Mouse (Mus musculus) lung, embryonic 16.5 days (tissue): ENCODE data around the gene Slc36a4. TPM values are rescaled to one million over a fixed set of nuclear protein-coding genes. Genes with fewer than 3 reads are reported as not detected.

Source experiments
- ATAC-seq: fragments of 200-750 bp; cut with Nextera tagmentation; 2 replicates; pipeline ENCODE4 v1.8.0; 2017; ENCODE audit warnings: low read depth, mild to moderate bottlenecking, moderate library complexity
- H3K27ac ChIP-seq: fragments of 300-500 bp; sonication (generic); 2 replicates; pipeline ENCODE4 v1.5.1; 2014; ENCODE audit warnings: mild to moderate bottlenecking, control low read depth, low read length
- H3K27me3 ChIP-seq: fragments of 300-500 bp; sonication (generic); 2 replicates; pipeline ENCODE4 v1.6.1; 2014; ENCODE audit warnings: low read depth, low read length, mixed read lengths; ENCODE audit not compliant: control insufficient read depth, insufficient read depth
- H3K36me3 ChIP-seq: fragments of 300-500 bp; sonication (generic); 2 replicates; pipeline ENCODE4 v1.6.1; 2014; ENCODE audit warnings: low read length; ENCODE audit not compliant: control insufficient read depth, insufficient read depth
- H3K4me1 ChIP-seq: fragments of 300-500 bp; sonication (generic); replicated peaks from 2 replicates; pipeline ENCODE4 v1.6.1; 2014; ENCODE audit warnings: low read length, mixed read lengths; ENCODE audit not compliant: control insufficient read depth, insufficient read depth
- H3K4me2 ChIP-seq: fragments of 300-500 bp; sonication (generic); 2 replicates; pipeline ENCODE4 v1.6.1; 2014; ENCODE audit warnings: low read depth, low read length, control low read depth
- H3K4me3 ChIP-seq: fragments of 300-500 bp; sonication (generic); 2 replicates; pipeline ENCODE4 v1.5.1; 2014; ENCODE audit warnings: mild to moderate bottlenecking, low read length, control low read depth
- H3K9ac ChIP-seq: fragments of 300-500 bp; sonication (generic); 2 replicates; pipeline ENCODE4 v1.6.1; 2014; ENCODE audit warnings: low read length, control low read depth
- H3K9me3 ChIP-seq: fragments of 300-500 bp; sonication (generic); 2 replicates; pipeline ENCODE4 v1.6.1; 2016; ENCODE audit warnings: low read length; ENCODE audit not compliant: control insufficient read depth
- WGBS: fragments of 180-500 bp; shearing (Covaris S2); extraction: QIAGEN DNeasy Blood & Tissue Kit; methylation state at CpG from one replicate; pipeline ENCODE4 v1.1.7; 2014; 5-methylcytosine and 5-hydroxymethylcytosine counted together
- polyA plus RNA-seq: library from polyadenylated mRNA; unstranded; fragments of >200 nt; fragmentation: Nextera tagmentation; extraction: Ambion mirVana; gene quantifications from 2 replicates; pipeline ENCODE4 v1.2.1, GENCODE M21; 2015

The Slc36a4 gene
- polyA plus RNA-seq, 1 experiment from 2014 or later = 11.1 TPM

- H3K36me3 ChIP-seq = 0 out of 2 replicates have a peak, but pooled peaks cover 2% of the 10 kb centered on the region
- H3K4me3 ChIP-seq = no peak overlapping the region
- ATAC-seq = no peak
- WGBS = 85% methylated on average over 14 of the region's 14 CpGs
- H3K4me2 ChIP-seq = no peak overlapping the region
- H3K27ac ChIP-seq = no peak overlapping the region
- H3K9ac ChIP-seq = no peak overlapping the region
- no peaks in the 10 kb centered on the region for H3K4me1 ChIP-seq
- no peaks in the 10 kb centered on the region for H3K27me3 ChIP-seq
- H3K9me3 ChIP-seq = no peaks in the 10 kb centered on the region
These were observed 10.1 kb downstream of the Slc36a4 start for GRCm38 (mm10) chr9:15719594-15719993.

GRCm38 (mm10) chr9:15720556-15720955 lies 11.0 kb downstream of the Slc36a4 start:
- Histone ChIP-seq H3K27me3 (no peaks in the 10 kb centered on the region), H3K4me3 (no peak overlapping the region), H3K9ac (no peak overlapping the region), H3K4me1 (no peaks in the 10 kb centered on the region), H3K4me2 (no peak overlapping the region), H3K27ac (no peak overlapping the region), H3K9me3 (no peaks in the 10 kb centered on the region), H3K36me3 (0 out of 2 replicates have a peak, but pooled peaks cover 2% of the 10 kb centered on the region)
- 89% methylated on average over 8 of the region's 8 CpGs for WGBS
- no peak for ATAC-seq

DNA sequence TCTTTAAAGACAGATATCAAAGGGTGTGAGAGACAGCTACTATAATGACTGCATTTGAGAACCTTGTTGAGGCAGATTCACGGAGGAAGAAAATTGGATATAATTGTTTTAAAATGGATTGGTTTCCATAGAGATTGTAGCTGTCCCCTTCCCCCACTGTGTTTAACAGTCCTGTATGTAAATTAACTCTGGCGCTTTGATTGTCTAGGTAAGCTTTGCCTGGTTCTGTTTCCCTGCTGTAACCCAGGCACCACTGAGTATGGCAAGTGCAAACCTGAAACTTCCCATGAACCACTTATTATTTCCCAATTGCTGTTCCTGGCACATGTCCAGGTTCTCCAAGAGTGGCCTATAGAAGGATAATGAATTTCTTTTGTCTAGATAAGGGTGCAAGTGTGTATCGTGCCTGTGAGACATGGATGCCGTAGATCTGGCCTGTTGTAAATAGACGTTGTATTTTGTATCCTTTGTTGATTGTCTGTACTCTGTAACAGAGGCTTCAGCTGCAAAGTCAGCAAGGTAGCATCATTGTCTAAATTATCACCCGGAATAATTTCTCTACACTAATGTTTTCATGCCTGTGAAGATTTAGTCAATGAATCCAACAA lies 11.8 kb downstream of the Slc36a4 start:
- WGBS = 63% methylated on average over 6 of the region's 6 CpGs

DNA sequence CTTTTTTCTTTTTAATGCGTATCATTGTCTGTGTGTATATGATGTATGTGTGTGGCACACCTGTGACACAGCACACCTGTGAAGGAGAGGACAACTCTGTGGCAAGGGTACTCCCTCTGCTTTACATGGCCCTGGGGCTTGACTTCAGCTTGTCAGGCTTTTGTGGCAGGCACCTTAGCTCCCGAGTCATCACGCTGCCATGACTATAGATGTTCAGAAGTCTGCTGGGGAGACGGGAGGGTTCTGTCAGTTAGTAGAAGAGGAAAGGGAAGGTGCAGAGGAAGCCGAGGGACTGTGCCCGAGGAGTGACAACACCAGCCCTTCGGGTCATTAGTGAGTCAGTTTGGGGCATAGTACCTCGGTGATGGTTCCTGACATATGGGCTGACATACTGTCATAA lies 13.0 kb downstream of the Slc36a4 start:
- no peak for ATAC-seq

More for the DNA sequence above, 11.8 kb downstream of the Slc36a4 start:
- Histone ChIP-seq H3K4me1 (no peaks in the 10 kb centered on the region), H3K4me2 (no peak overlapping the region), H3K27me3 (no peaks in the 10 kb centered on the region), H3K9ac (no peak overlapping the region), H3K27ac (no peak overlapping the region), H3K9me3 (no peaks in the 10 kb centered on the region), H3K36me3 (0 out of 2 replicates have a peak, but pooled peaks cover 2% of the 10 kb centered on the region), H3K4me3 (no peak overlapping the region)
- ATAC-seq = no peak

GRCm38 (mm10) chr9:15727168-15727567 lies 17.6 kb downstream of the Slc36a4 start:
- no peak overlapping the region for H3K9ac ChIP-seq
- no peak overlapping the region for H3K4me2 ChIP-seq
- WGBS = 95% methylated on average over 8 of the region's 8 CpGs
- no peak overlapping the region for H3K4me3 ChIP-seq
- no peaks in the 10 kb centered on the region for H3K27me3 ChIP-seq
- ATAC-seq = no peak
- H3K36me3 ChIP-seq = peaks cover 14% of the 10 kb centered on the region
- no peaks in the 10 kb centered on the region for H3K9me3 ChIP-seq
- no peak overlapping the region for H3K27ac ChIP-seq
- H3K4me1 ChIP-seq = no peaks in the 10 kb centered on the region

More for the DNA sequence above, 13.0 kb downstream of the Slc36a4 start:
- no peak overlapping the region for H3K4me3 ChIP-seq
- 80% methylated on average over 8 of the region's 8 CpGs for WGBS
- no peak overlapping the region for H3K4me2 ChIP-seq
- H3K4me1 ChIP-seq = no peaks in the 10 kb centered on the region
- no peak overlapping the region for H3K27ac ChIP-seq
- no peaks in the 10 kb centered on the region for H3K9me3 ChIP-seq
- H3K9ac ChIP-seq = no peak overlapping the region
- peaks cover 9% of the 10 kb centered on the region; the same call in 1 of the 2 replicates for H3K36me3 ChIP-seq
- no peaks in the 10 kb centered on the region for H3K27me3 ChIP-seq

DNA sequence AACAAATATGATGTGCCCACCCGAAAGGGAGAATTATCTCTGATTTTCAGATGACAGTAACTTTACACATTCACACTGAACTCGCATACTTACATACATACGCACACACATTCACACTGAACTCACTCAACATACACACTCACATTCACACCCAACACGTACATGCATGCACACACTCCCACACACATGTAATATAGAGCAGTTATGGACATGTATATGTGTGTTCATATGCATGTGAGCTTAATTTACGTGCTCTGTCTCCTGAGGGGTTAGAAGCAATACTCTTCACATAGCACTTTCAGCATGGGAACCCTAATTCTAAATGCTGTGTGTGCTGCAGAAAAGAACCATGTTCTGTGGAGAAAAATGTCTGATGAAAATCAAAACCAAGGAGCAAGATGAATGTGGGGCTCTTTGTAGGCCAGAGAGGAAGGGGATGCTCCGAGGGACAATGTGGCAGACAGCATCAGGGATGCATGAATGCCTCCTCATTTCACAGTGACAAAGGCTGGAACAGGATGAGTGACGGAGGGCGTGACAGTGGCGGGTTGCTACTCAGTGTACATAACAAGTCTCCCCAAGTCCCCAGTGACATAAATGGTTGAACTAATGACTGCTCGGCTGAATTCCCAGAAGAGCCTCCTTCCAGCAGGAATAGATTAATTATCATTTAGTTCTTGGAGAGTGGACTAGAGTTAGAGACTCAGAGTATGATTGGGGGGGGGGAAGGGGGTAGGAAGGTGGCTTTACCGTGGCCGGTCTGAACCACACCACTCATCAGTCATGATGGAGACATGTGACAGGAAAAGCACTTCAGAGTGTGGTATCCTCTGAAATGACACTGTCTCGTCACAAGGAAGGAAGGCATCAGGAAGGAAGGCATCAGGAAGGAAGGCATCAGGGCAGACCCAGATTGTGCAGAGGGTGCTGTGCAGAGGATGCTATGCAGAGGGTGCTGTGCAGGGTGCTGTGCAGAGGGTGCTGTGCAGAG lies 22.5 kb downstream of the Slc36a4 start:
- 70% methylated on average over 13 of the region's 13 CpGs for WGBS
- ATAC-seq = no peak
- Histone ChIP-seq H3K4me2 (no peak overlapping the region), H3K4me3 (no peak overlapping the region), H3K27me3 (no peaks in the 10 kb centered on the region), H3K36me3 (peaks cover 17% of the 10 kb centered on the region), H3K27ac (no peak overlapping the region), H3K9ac (no peak overlapping the region), H3K4me1 (no peaks in the 10 kb centered on the region), H3K9me3 (no peaks in the 10 kb centered on the region)

- 84% methylated on average over 11 of the region's 11 CpGs for WGBS
- no peaks in the 10 kb centered on the region for H3K27me3 ChIP-seq
- ATAC-seq = no peak
- H3K27ac ChIP-seq = no peak overlapping the region
- H3K9ac ChIP-seq = no peak overlapping the region
- H3K4me1 ChIP-seq = no peaks in the 10 kb centered on the region
- peaks cover 24% of the 10 kb centered on the region for H3K36me3 ChIP-seq
- no peaks in the 10 kb centered on the region for H3K9me3 ChIP-seq
- no peak overlapping the region for H3K4me2 ChIP-seq
- H3K4me3 ChIP-seq = no peak overlapping the region
These were observed 24.7 kb downstream of the Slc36a4 start for GRCm38 (mm10) chr9:15734056-15734866.

- H3K9me3 ChIP-seq = no peaks in the 10 kb centered on the region
- H3K9ac ChIP-seq = no peak overlapping the region
- no peak for ATAC-seq
- peaks cover 24% of the 10 kb centered on the region for H3K36me3 ChIP-seq
- WGBS = 89% methylated on average over 6 of the region's 6 CpGs
- H3K4me2 ChIP-seq = no peak overlapping the region
- no peak overlapping the region for H3K4me3 ChIP-seq
- H3K4me1 ChIP-seq = no peaks in the 10 kb centered on the region
- no peak overlapping the region for H3K27ac ChIP-seq
- no peaks in the 10 kb centered on the region for H3K27me3 ChIP-seq
These were observed 25.3 kb downstream of the Slc36a4 start for GRCm38 (mm10) chr9:15734867-15735131.

- H3K4me3 ChIP-seq = no peak overlapping the region
- H3K36me3 ChIP-seq = peaks cover 24% of the 10 kb centered on the region
- no peak overlapping the region for H3K4me2 ChIP-seq
- H3K27me3 ChIP-seq = no peaks in the 10 kb centered on the region
- H3K27ac ChIP-seq = no peak overlapping the region
- no peaks in the 10 kb centered on the region for H3K9me3 ChIP-seq
- H3K4me1 ChIP-seq = peaks cover 4% of the 10 kb centered on the region; the same call in 1 of the 2 replicates
- ATAC-seq = no peak
- no peak overlapping the region for H3K9ac ChIP-seq
- 72% methylated on average over 2 of the region's 2 CpGs for WGBS
These were observed 28.0 kb downstream of the Slc36a4 start for GRCm38 (mm10) chr9:15737522-15737921.
